Mouse (Mus musculus): ENCODE results near the gene Tma7. TPM values are rescaled to one million over a fixed set of nuclear protein-coding genes. Genes with fewer than 3 reads are reported as not detected.

The Tma7 gene
- polyA plus RNA-seq, 2 experiments, result 92.4 to 504 TPM

DNA sequence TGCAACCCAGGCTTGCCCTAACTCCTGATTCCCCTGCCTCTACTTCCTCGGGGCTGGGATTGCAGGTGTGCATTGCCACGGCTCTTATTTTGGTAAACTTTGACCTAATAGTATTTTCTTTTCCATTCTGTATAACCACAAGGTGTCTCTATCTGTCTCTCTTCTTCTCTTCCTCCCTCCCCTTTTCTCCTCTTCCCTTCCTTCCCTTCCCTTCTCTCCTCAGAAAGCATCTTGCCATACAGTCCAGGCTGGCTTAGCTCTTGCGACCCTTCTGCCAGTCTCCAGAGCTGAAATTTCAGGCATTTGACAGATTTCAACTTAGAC, 31.8 kb downstream of the Tma7 start:
- Histone ChIP-seq H3K4me3 (ENCODE audit: insufficient read depth in 1 of 2, low read depth in 2 of 2, low read length in 2 of 2) (no peak overlapping the region), H3K36me3 (replicated peaks; ENCODE audit: control insufficient read depth, insufficient read depth, low read depth) (no peaks in the 10 kb centered on the region), H3K4me2 (ENCODE audit: low read depth) (no peak overlapping the region), H3K4me1 (replicated peaks; ENCODE audit: control insufficient read depth in 2 of 2, insufficient read depth in 2 of 2, low read length in 1 of 2) (peaks cover 0 to 10% of the 10 kb centered on the region in 2 experiments; a peak in 2 of 4 replicates), H3K9me3 (ENCODE audit: control insufficient read depth, low read length) (no peaks in the 10 kb centered on the region), H3K9ac (replicated peaks) (no peak overlapping the region), H3K27me3 (ENCODE audit: control insufficient read depth, insufficient read depth, low read length) (no peaks in the 10 kb centered on the region), H3K27ac (no peak overlapping the region)
- DNase-seq (ENCODE audit: low read depth in 3 of 3, low spot score in 3 of 3) (no peak), ATAC-seq (ENCODE audit: insufficient read depth) (no peak)
- TF ChIP-seq EP300 (IDR thresholded peaks at IDR 0.05; ENCODE audit: low read depth) (no peak), CTCF (IDR thresholded peaks at IDR 0.05; ENCODE audit: low read depth) (no peak)
- WGBS (ENCODE audit: insufficient replicate concordance), result 63% methylated on average over 3 of the region's 3 CpGs

DNA sequence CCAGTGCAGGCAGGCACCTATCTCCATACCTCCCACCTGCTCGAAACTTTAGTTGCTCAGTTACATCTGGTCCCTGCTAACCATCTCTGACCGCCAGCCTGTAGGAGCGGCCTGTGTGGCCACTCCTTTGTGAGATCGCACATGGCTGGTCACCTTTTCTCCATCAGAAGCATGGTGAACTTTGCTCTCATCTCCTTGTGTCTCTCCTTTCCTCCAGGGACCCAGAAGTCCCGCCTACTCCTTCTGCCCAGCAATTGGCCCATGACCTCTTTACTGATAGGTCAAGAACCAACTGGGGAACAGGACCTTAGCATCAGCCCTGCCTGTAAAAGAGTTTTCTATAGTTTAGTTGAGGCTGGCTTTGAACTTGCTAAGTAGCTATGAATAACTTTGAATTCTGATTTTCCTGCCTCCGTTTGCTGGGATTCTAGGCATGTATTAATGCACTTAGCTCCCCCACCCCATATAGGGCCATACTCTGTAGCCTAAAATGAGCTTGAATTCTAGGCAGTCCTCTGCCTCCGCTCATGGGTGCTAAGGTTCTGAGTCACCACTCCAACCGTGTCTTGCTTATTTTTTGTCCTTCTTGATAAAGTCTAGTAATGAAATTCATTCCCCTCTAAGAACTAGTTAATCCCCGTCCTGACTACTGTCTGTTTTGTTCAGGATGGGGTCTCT, 32.3 kb downstream of the Tma7 start:
- 66% methylated on average over 9 of the region's 9 CpGs for WGBS (ENCODE audit: insufficient replicate concordance)
- H3K4me3 ChIP-seq (ENCODE audit: insufficient read depth in 1 of 2, low read depth in 2 of 2, low read length in 2 of 2), result no peak overlapping the region
- no peak overlapping the region for H3K27ac ChIP-seq
- H3K36me3 ChIP-seq (replicated peaks; ENCODE audit: control insufficient read depth, insufficient read depth, low read depth), result no peaks in the 10 kb centered on the region
- H3K4me2 ChIP-seq (ENCODE audit: low read depth), result no peak overlapping the region
- no peak for DNase-seq (ENCODE audit: low read depth in 3 of 3, low spot score in 3 of 3)
- no peak for ATAC-seq (ENCODE audit: insufficient read depth)
- peaks cover 0 to 6% of the 10 kb centered on the region in 2 experiments; a peak in 1 of 4 replicates for H3K4me1 ChIP-seq (replicated peaks; ENCODE audit: control insufficient read depth in 2 of 2, insufficient read depth in 2 of 2, low read length in 1 of 2)
- no peaks in the 10 kb centered on the region for H3K27me3 ChIP-seq (ENCODE audit: control insufficient read depth, insufficient read depth, low read length)
- no peaks in the 10 kb centered on the region for H3K9me3 ChIP-seq (ENCODE audit: control insufficient read depth, low read length)
- H3K9ac ChIP-seq (replicated peaks), result no peak overlapping the region
- TF ChIP-seq EP300 (IDR thresholded peaks at IDR 0.05; ENCODE audit: low read depth) (no peak), CTCF (IDR thresholded peaks at IDR 0.05; ENCODE audit: low read depth) (no peak)

DNA sequence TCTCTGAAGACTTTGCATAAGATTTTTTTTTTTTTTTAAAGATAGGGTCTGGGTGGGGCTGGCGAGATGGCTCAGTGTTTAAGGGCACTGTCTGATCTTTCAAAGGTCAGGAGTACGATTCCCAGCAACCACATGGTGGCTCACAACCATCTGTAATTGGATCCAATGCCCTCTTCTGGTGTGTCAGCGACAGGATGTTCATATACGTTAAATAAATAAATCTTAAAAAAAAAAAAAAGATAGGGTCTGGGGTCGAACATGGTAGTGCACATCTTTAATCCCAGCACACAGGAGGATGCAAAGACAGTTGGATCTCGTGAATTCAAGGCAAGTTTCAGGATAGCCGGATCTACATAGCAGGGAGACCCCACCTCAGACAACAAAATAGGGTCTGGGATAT, 33.1 kb downstream of the Tma7 start:
- Histone ChIP-seq H3K9ac (replicated peaks) (no peak overlapping the region), H3K4me1 (replicated peaks; ENCODE audit: control insufficient read depth in 2 of 2, insufficient read depth in 2 of 2, low read length in 1 of 2) (peaks cover 0 to 3% of the 10 kb centered on the region in 2 experiments; a peak in 1 of 4 replicates), H3K9me3 (ENCODE audit: control insufficient read depth, low read length) (no peaks in the 10 kb centered on the region), H3K4me3 (ENCODE audit: insufficient read depth in 1 of 2, low read depth in 2 of 2, low read length in 2 of 2) (no peak overlapping the region), H3K36me3 (replicated peaks; ENCODE audit: control insufficient read depth, insufficient read depth, low read depth) (no peaks in the 10 kb centered on the region), H3K27ac (no peak overlapping the region), H3K27me3 (ENCODE audit: control insufficient read depth, insufficient read depth, low read length) (no peaks in the 10 kb centered on the region), H3K4me2 (ENCODE audit: low read depth) (no peak overlapping the region)
- 60% methylated on average over 7 of the region's 7 CpGs for WGBS (ENCODE audit: insufficient replicate concordance)
- ATAC-seq (ENCODE audit: insufficient read depth), result no peak
- no peak for TF ChIP-seq CTCF (IDR thresholded peaks at IDR 0.05; ENCODE audit: low read depth)
- no peak for DNase-seq (ENCODE audit: low read depth in 3 of 3, low spot score in 3 of 3)

DNA sequence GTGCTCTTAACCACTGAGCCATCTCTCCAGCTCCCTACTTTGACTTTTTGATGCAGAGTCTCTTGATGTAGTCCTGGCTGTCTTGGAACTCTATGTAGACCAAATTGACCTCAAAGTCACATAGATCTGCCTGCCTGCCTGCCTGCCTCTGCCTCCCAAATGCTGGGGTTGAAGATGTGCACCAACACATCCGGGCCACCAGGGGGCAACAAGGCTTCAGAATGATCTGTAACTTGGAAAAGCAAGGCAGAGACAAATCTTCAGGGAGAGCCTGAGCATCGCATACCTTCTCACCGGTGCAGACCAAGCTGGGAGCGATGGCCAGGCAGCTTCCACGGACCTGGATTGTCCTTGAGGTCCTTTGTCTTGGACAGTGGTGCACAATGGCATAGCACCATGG, 36.1 kb downstream of the Tma7 start:
- peak; percentile 94 for TF ChIP-seq CTCF (IDR thresholded peaks at IDR 0.05; ENCODE audit: low read depth)
- TF ChIP-seq EP300 (IDR thresholded peaks at IDR 0.05; ENCODE audit: low read depth), result no peak
- ATAC-seq (ENCODE audit: insufficient read depth) (no peak), DNase-seq (ENCODE audit: low read depth in 3 of 3, low spot score in 3 of 3) (peak; percentile 30 to 46 (median 37))
- H3K9me3 ChIP-seq (ENCODE audit: control insufficient read depth, low read length), result no peaks in the 10 kb centered on the region
- no peaks in the 10 kb centered on the region for H3K4me1 ChIP-seq (replicated peaks; ENCODE audit: control insufficient read depth in 2 of 2, insufficient read depth in 2 of 2, low read length in 1 of 2)
- H3K9ac ChIP-seq (replicated peaks), result no peak overlapping the region
- no peak overlapping the region for H3K4me3 ChIP-seq (ENCODE audit: insufficient read depth in 1 of 2, low read depth in 2 of 2, low read length in 2 of 2)
- H3K27ac ChIP-seq, result no peak overlapping the region
- 31% methylated on average over 5 of the region's 5 CpGs for WGBS (ENCODE audit: insufficient replicate concordance)
- no peaks in the 10 kb centered on the region for H3K36me3 ChIP-seq (replicated peaks; ENCODE audit: control insufficient read depth, insufficient read depth, low read depth)
- no peak overlapping the region for H3K4me2 ChIP-seq (ENCODE audit: low read depth)
- no peaks in the 10 kb centered on the region for H3K27me3 ChIP-seq (ENCODE audit: control insufficient read depth, insufficient read depth, low read length)

DNA sequence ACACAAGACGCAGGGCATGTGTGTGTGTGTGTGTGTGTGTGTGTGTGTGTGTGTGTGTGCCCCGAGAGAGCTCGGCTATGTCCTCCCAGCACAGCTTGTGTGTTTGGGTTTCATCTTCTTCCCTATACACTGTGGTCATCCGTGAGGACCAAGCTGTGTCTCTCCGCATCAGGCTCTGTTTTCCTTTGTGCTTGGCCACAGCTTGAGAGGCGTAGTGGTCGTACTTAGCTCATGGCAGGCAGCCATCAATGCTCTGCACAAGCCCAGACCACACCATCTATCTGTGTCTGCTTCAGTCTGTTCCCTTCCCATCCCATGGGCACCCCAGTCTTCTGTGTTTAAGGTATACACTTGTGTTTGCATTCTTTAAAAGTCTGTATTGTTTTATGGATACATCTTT, 41.0 kb downstream of the Tma7 start:
- Histone ChIP-seq H3K4me2 (ENCODE audit: low read depth) (no peak overlapping the region), H3K27ac (no peak overlapping the region), H3K4me1 (replicated peaks; ENCODE audit: control insufficient read depth in 2 of 2, insufficient read depth in 2 of 2, low read length in 1 of 2) (peaks cover 2% of the 10 kb centered on the region in 2 experiments; a peak in 1 of 4 replicates), H3K27me3 (ENCODE audit: control insufficient read depth, insufficient read depth, low read length) (peaks cover 2% of the 10 kb centered on the region; the same call in 1 of the 2 replicates), H3K36me3 (replicated peaks; ENCODE audit: control insufficient read depth, insufficient read depth, low read depth) (no peaks in the 10 kb centered on the region), H3K9ac (replicated peaks) (no peak overlapping the region), H3K4me3 (ENCODE audit: insufficient read depth in 1 of 2, low read depth in 2 of 2, low read length in 2 of 2) (no peak overlapping the region), H3K9me3 (ENCODE audit: control insufficient read depth, low read length) (no peaks in the 10 kb centered on the region)
- 68% methylated on average over 7 of the region's 7 CpGs for WGBS (ENCODE audit: insufficient replicate concordance)
- no peak for ATAC-seq (ENCODE audit: insufficient read depth)
- DNase-seq (ENCODE audit: low read depth in 3 of 3, low spot score in 3 of 3), result no peak
- no peak for TF ChIP-seq EP300 (IDR thresholded peaks at IDR 0.05; ENCODE audit: low read depth)
- no peak for TF ChIP-seq CTCF (IDR thresholded peaks at IDR 0.05; ENCODE audit: low read depth)

Measured in liver, embryonic 14.5 days (tissue).